Mouse (Mus musculus) spleen, postnatal 10 days (tissue): ENCODE data around the gene Rnasek.

Experiments
- DNase-seq, 2 experiments: peaks; one replicate each; pipeline ENCODE4 v3.0.0; 2021 to 2022; ENCODE audit warnings: low spot score in 2 of 2

Gene Rnasek

GRCm38 (mm10) chr11:70218039-70218438 is 21.6 kb downstream of the Rnasek start:
- no peak for DNase-seq

DNA sequence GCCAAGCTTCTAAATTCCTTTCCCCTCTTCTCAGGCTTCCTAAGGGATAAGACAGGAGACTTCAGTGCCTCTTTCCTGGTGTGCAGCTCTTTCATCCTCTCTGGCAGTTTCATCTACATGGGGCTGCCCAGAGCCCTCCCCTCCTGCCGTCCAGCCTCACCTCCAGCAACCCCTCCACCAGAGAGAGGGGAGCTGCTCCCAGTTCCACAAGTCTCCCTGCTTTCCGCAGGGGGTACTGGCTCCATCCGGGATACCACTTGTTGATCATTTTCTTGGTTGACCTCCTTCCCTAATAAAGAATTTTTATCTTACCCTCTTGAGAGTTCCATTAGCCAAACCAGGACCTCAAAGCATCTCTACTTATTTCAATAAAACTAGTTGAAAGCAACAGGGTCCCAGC is 23.5 kb downstream of the Rnasek start:
- no peak for DNase-seq

DNA sequence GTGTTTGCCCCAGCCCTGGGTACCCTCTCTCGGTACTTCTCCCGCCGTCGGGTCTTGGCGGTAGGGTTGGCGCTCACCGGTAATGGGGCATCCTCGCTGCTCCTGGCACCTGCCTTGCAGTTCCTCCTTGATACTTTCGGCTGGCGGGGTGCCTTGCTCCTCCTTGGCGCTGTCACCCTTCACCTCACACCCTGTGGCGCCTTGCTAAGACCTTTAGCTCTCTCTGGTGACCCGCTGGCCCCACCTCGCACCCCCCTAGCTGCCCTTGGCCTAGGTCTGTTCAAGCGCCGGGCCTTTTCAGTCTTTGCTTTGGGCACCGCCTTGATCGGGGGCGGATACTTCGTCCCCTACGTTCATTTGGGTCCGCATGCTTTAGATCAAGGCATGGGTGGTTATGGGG is 24.3 kb downstream of the Rnasek start:
- DNase-seq: no peak

DNA sequence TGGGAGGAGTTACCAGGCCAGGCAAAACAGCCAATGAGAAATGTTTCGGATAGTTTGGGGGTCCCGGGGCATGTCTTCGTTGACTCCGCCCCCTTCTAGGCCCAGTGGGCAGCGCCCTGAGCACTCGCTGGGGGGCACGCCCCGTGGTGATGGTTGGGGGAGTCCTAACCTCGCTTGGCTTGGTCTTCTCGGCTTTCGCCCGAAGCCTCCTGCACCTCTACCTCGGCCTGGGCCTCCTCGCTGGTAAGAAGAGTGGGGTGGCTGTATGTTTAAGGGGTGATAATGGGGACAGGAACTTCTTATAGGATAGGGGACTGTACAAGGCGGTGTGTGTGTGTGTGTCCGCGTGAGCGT is 24.8 kb downstream of the Rnasek start:
- no peak for DNase-seq

DNA sequence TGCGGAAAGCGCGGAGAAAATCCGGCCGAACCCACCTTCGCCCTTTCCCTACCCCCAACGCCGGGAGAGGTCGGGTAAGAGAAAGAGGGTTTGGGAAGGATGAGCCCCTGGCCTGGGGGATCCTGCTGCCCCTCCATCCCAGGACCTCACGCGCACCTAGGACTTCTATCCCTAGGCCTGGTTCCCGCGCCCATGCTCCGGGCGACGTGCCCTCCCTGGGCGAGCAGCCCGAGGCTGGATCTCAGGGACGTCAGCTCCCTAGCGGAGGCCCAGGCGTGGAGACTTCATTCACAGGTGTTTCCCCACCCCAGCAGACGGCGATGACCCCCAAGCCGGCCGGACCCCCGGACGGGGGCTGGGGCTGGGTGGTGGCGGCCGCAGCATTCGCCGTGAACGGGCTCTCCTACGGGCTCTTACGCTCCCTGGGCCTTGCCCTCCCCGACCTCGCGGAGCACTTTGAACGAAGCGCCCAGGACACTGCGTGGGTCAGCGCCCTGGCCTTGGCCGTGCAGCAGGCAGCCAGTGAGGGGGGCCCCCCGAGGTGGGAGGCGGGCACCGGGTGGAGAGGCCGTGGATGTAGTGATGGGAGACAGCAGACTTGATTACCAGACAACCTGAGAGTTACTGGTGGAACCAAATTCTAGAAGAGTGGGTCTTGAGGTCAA is 25.3 kb downstream of the Rnasek start:
- no peak for DNase-seq

DNA sequence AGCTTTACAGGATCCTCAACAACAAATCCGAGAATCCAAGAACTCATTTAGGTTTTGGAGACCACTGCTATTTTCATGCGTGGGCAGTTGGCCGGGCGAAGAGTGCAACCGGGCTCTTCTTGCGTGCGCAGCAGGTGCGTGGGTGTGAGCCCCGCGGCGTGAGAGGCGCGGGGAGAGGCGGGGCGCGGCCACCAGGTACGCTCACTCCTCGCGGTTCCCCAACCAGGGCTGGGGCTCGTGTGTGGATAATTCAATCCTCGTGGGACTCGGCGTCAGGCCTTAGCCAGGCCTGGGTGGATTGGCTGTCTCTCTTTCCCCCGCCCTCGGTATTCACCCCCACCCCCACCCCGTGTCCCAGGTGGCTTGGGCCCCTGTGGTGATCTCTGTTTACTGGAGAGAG is 25.9 kb downstream of the Rnasek start:
- no peak for DNase-seq

DNA sequence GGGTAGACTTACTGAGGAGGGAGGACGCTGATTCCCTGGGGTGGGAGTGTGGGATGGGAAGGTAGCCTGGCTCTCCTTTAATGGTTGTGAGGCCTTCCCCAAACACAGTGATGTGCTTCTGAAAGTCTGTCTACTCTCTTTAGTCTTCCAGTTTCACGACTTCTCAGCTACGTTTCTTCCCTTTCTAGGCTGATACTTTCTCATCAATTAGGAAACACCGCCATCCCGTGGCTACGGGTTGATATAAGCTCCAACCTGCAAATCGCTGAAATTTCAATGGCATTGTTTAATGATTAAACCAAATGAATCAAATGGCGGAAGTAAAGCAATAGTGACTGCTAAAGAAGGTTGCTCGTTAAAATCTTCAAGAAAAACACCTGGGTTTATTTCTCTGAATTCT is 26.7 kb downstream of the Rnasek start:
- DNase-seq: peak in 1 of 2 experiments; percentile 70

DNA sequence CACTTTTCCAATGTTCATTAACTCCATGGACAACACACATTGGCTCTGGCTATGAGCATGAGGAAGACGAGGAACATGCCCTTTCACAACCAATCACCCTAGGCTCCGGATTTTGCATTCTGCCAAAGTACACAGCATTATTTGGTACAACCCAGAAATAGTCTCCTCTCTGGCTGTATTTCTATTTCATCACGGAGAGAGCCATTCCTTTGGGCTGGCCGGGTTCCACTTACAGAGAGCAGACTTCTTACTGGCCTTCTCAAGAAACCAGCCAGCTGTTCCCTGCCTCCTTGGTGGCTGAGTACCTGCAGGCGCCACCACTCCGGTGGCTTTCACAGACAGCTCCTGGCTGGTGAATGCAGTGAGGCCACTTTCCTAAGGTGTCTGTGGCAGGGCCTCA is 27.2 kb downstream of the Rnasek start, which contains the start of gene Slc16a11:
Slc16a11 (plus strand) TSS at position 330 of the 400 bp plus-strand sequence.
- DNase-seq: no peak

GRCm38 (mm10) chr11:70211972-70212371 is 27.7 kb downstream of the Rnasek start:
- DNase-seq: no peak

DNA sequence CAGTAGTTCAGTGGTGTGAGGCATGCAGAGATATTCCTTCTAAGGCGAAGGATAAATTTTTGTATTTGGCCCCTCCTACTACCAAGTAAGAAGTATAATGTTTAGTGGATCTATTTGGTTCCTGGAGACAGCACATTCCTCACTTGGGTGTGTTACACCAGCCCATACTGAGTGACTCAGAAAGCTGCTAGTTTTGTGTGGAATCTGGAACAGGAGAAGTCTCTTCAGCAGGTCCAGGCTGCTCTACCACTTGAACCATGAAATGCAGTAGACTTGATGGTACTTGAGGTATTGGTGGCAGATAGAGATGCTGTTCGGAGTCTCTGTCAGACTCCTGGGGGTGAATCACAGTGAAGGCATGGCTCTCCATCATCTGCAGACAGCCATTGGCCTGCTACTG is 29.0 kb downstream of the Rnasek start:
- DNase-seq: no peak

GRCm38 (mm10) chr11:70208778-70209388 is 30.8 kb downstream of the Rnasek start:
- no peak for DNase-seq

DNA sequence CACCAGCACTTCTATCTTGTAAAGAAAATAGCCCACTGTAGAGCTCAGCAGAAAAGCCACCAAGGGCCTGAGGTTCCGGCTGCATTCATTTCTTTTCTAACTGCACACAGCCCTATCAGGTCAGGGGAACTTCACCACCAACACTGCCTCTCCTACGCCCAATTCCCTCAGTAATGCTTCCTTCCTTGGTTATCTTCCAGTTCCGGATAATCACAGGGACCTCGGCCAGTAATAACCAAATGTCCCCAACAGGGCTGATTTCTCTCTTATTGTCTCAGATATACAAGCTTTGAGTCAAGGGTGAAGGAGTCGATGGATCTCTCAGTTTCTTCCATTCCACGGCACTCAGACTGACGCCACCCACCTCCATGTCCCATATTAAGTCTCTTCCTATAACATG is 32.4 kb downstream of the Rnasek start:
- DNase-seq: no peak

DNA sequence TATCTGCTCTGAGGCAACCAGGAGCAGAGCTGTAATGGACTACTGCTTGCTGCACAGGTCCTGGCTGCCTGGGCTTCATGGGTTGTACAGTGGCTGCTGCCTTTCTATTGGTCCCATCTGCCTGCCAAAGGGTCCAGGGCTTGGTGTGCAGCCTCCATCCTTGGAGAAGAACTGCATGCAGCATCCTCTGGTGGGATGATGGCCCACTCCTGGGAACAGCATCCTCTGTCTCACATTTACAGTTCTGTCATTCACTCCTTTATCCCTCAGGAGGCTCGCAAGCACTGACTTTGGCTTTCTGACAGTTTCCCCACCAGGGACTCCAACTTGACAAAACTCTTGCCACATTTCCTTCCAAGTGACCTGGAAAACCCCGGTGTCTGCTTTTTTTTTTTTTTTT is 32.8 kb downstream of the Rnasek start:
- DNase-seq: no peak

DNA sequence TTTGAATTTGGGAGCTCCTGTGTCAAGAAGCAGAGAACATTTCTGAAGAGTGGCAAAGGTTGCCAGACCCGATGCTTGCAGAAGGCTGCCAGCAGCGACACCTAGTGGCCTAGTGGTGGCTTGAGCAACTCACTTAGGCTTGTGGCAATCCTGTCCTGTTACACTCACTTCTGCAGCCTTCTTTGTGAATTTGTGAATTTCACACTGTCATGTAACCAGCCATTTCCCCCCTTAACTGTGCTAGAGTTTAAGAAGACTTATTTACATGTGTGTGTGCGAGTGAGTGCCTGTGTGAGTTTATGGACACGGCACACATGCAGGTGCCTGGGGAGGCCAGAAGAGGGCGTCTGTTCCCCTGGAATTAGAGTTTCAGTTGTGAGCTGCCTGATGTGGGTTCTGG is 38.0 kb downstream of the Rnasek start:
- DNase-seq: peak; percentile 69 to 89

DNA sequence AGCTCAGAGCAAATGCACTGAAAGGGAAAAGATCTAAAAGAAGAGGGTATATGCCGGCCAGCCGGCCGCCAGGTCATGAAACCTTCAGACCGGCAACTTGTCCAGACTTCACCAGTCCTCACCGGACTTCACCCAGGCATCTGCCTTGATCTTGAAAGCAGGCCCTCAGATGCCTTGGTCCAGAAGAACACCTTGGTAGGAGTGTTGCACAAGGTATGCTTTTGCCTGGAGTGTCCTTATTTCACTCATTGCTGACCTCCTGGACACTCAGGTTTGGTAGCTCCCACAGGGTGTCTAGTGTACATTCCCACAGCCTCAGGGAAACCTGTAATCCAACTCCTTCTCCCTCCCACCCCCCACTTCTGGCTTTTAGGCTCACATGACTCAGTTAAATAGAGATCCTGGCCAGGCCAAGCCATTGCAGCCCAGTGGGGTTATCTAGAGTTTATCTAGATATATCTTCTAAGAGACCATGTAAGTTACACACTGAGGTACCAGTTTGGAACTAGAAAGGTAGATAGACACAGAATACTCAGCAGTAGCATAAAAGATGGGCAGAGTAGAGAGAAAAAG is 39.5 kb downstream of the Rnasek start:
- no peak for DNase-seq

GRCm38 (mm10) chr11:70199107-70199506 is 40.5 kb downstream of the Rnasek start:
- no peak for DNase-seq

DNA sequence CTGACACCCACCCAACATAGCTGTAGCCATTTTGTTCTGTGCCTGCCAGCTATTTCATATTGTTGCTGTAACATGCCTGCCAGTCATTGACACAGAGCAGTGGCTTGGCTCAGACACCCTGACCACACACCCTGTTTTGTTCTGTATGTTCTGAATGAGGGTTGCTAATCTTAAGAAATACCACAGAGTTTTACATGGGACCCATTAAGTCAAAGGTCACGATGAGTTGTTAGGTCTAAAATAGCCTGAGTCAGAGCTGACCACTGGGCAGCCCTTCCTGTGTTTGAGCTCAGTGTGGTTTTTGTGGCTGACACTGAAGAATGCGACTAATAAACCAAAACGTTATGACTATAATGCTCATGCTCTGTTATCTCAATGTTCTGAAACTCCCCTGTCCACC is 41.3 kb downstream of the Rnasek start:
- DNase-seq: no peak

GRCm38 (mm10) chr11:70193354-70194285 is 46.0 kb downstream of the Rnasek start:
- DNase-seq: no peak

GRCm38 (mm10) chr11:70192157-70192556 is 47.5 kb downstream of the Rnasek start:
- DNase-seq: no peak

DNA sequence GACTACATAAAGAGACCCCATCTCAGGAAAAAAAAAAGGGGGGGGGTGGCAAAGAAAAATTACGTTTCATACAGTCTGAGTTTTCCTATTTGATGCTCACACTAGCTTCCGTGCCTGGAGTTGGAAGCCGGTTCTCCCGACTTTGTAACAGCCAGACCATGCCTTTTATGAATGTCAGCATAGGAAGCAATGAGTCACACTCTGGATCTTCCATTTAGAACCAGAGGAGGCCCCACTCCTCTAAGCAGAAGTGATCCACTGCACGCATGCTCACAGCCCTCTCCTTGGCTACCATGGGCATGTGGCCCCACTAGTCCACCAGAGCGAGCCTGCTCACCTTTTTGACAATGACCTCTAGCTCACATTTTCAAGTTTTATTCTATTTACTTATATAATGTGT is 48.5 kb downstream of the Rnasek start:
- DNase-seq: no peak

GRCm38 (mm10) chr11:70189319-70190134 is 50.1 kb downstream of the Rnasek start:
- no peak for DNase-seq
